Mouse (Mus musculus) duodenum, adult 2 months (tissue): ENCODE data around the gene Neo1. TPM values are rescaled to one million over a fixed set of nuclear protein-coding genes. Genes with fewer than 3 reads are reported as not detected.

Experiments used
- polyA plus RNA-seq: library from polyadenylated mRNA; depleted of rRNA; stranded (reverse); fragments of >200 nt; gene quantifications from 2 replicates; pipeline ENCODE4 v1.2.3, GENCODE M21; 2012; ENCODE audit warnings: low replicate concordance; rRNA removed

Neo1 gene
- polyA plus RNA-seq: 11.4 and 14.5 TPM in 2 replicates

DNA sequence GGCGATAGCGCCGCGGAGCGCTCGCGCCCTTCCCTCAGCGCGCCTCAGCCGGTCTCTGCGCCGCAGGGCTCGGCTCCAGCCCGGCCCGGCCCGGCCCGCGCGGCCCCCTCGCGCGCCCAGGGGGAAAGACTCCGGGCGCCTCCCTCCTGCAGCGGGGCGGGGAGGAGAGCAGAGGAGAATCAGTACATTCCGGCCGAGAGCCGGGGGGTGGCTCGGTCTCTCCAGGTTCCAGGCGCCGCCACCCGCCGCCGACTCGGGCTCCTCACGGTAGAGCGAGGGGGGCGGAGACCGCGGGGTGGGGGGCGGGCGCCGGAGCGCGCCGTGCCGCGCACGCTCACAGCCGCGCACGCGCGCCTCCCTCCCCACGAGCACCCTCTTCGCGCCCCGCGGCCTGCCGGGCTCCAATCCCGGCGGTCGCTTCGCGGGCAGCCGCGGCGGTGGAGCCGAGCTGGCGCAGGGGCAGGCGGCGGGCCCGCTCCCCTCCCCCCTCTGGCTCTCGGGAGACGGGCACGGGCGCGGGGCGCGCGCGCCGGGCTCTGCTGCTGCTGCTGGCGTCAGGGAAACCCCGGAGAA is at the start of gene Neo1:
Gene Neo1 (minus strand): TSS at position 283 of the 573 bp plus-strand sequence.

Other genes with a start within 250 kb of the Neo1 start
- gene Hcn4, start 213.0 kb downstream of the Neo1 start, polyA plus RNA-seq: 0.64 and 0.85 TPM in 2 replicates